Mouse (Mus musculus) spleen, adult 2 months (tissue): Measurements from ENCODE around the gene Aktip. TPM values are rescaled to one million over a fixed set of nuclear protein-coding genes. Genes with fewer than 3 reads are reported as not detected.
A peak's percentile ranks its signal among the peaks of the same experiment; 100 is the strongest.

ENCODE experiments used
- DNase-seq, 2 experiments: peaks; one replicate each; pipeline versions ENCODE4 v3.0.0 to v3.0.0-alpha.2; 2012 to 2021; ENCODE audit warnings: low spot score in 2 of 2, low read depth in 1 of 2
- H3K27ac ChIP-seq: fragments of 200-500 bp; 2 replicates; pipeline ENCODE4 v1.5.1; 2012; ENCODE audit warnings: low read length, inconsistent platforms; ENCODE audit not compliant: insufficient read depth
- H3K27me3 ChIP-seq: fragments of 200-500 bp; 2 replicates; pipeline ENCODE4 v1.6.1; 2012; ENCODE audit warnings: mild to moderate bottlenecking, moderate library complexity, low read length, inconsistent platforms; ENCODE audit not compliant: control insufficient read depth, insufficient read depth
- H3K36me3 ChIP-seq: fragments of 200-500 bp; 2 replicates; pipeline ENCODE4 v1.6.1; 2012; ENCODE audit warnings: mild to moderate bottlenecking, low read length, inconsistent platforms; ENCODE audit not compliant: control insufficient read depth, insufficient read depth
- H3K4me1 ChIP-seq: fragments of 200-500 bp; 2 replicates; pipeline ENCODE4 v1.6.1; 2011; ENCODE audit warnings: inconsistent platforms; ENCODE audit not compliant: control insufficient read depth, insufficient read depth, insufficient read length
- H3K4me3 ChIP-seq: fragments of 200-500 bp; 2 replicates; pipeline ENCODE4 v1.5.1; 2011; ENCODE audit warnings: mild to moderate bottlenecking, inconsistent platforms; ENCODE audit not compliant: insufficient read depth, insufficient read length; ENCODE audit errors: extremely low read depth
- CTCF ChIP-seq: fragments of 200-500 bp; IDR thresholded peaks from 2 replicates; pipeline ENCODE4 v1.5.1; 2011; ENCODE audit warnings: mild to moderate bottlenecking, inconsistent platforms; ENCODE audit not compliant: insufficient read depth, insufficient read length, insufficient replicate concordance; ENCODE audit errors: extremely low read depth
- POLR2A ChIP-seq: fragments of 200-500 bp; IDR thresholded peaks from 2 replicates; pipeline ENCODE4 v1.6.1; 2011; ENCODE audit warnings: low read depth, low read length, inconsistent platforms
- WGBS: fragments of 180-500 bp; shearing (Covaris S2); methylation state at CpG from one replicate; pipeline ENCODE4 v1.1.7; 2018; 5-methylcytosine and 5-hydroxymethylcytosine counted together
- polyA plus RNA-seq: library from polyadenylated mRNA; depleted of rRNA; stranded (reverse); fragments of >200 nt; gene quantifications from 2 replicates; pipeline ENCODE4 v1.2.3, GENCODE M21; 2012

Aktip gene
- polyA plus RNA-seq, 1 experiment: 9.6 TPM

GRCm38 (mm10) chr8:91194081-91194480 is 5.7 kb downstream of the Aktip start:
- no peak for TF ChIP-seq CTCF
- TF ChIP-seq POLR2A: no peak
- no peaks in the 10 kb centered on the region for H3K27me3 ChIP-seq
- WGBS: 85% methylated on average over 2 of the region's 2 CpGs
- DNase-seq: no peak
- H3K36me3 ChIP-seq: no peaks in the 10 kb centered on the region
- H3K4me3 ChIP-seq: no peak overlapping the region
- no peaks in the 10 kb centered on the region for H3K4me1 ChIP-seq
- no peak overlapping the region for H3K27ac ChIP-seq

- Histone ChIP-seq H3K36me3 (no peaks in the 10 kb centered on the region), H3K4me1 (no peaks in the 10 kb centered on the region), H3K27me3 (no peaks in the 10 kb centered on the region), H3K27ac (no peak overlapping the region), H3K4me3 (no peak overlapping the region)
- no peak for DNase-seq
- TF ChIP-seq CTCF: no peak
- TF ChIP-seq POLR2A: no peak
- WGBS: 88% methylated on average over 5 of the region's 5 CpGs
Measured at GRCm38 (mm10) chr8:91192941-91193340, 6.8 kb downstream of the Aktip start.

GRCm38 (mm10) chr8:91190816-91191340 is 8.9 kb downstream of the Aktip start:
- no peaks in the 10 kb centered on the region for H3K27me3 ChIP-seq
- no peak for TF ChIP-seq POLR2A
- TF ChIP-seq CTCF: peak; percentile 52; the same call in 1 of the 2 replicates
- 4% methylated on average over 17 of the region's 17 CpGs for whole genome bisulfite sequencing

GRCm38 (mm10) chr8:91188152-91188551 is 11.6 kb downstream of the Aktip start:
- 69% methylated on average over 10 of the region's 11 CpGs for WGBS
- Histone ChIP-seq H3K27me3 (no peaks in the 10 kb centered on the region), H3K4me3 (no peak overlapping the region), H3K27ac (no peak overlapping the region), H3K36me3 (no peaks in the 10 kb centered on the region), H3K4me1 (no peaks in the 10 kb centered on the region)
- no peak for DNase-seq
- TF ChIP-seq CTCF: no peak
- no peak for TF ChIP-seq POLR2A

More at GRCm38 (mm10) chr8:91190816-91191340, 8.9 kb downstream of the Aktip start:
- Histone ChIP-seq H3K27ac (no peak overlapping the region), H3K4me3 (no peak overlapping the region), H3K36me3 (no peaks in the 10 kb centered on the region), H3K4me1 (no peaks in the 10 kb centered on the region)
- peak in 1 of 2 experiments; percentile 5 for DNase-seq

- TF ChIP-seq CTCF (no peak), POLR2A (no peak)
- no peak for DNase-seq
Measured at GRCm38 (mm10) chr8:91186372-91186771, 13.4 kb downstream of the Aktip start.

GRCm38 (mm10) chr8:91177708-91178107 is 22.1 kb downstream of the Aktip start:
- TF ChIP-seq CTCF (no peak), POLR2A (no peak)
- Histone ChIP-seq H3K27ac (no peak overlapping the region), H3K27me3 (no peaks in the 10 kb centered on the region), H3K4me3 (no peak overlapping the region), H3K36me3 (no peaks in the 10 kb centered on the region), H3K4me1 (no peaks in the 10 kb centered on the region)
- 60% methylated on average over 1 of the region's 1 CpGs for WGBS
- DNase-seq: no peak

More at GRCm38 (mm10) chr8:91186372-91186771, 13.4 kb downstream of the Aktip start:
- H3K4me1 ChIP-seq: no peaks in the 10 kb centered on the region
- no peak overlapping the region for H3K27ac ChIP-seq
- H3K4me3 ChIP-seq: no peak overlapping the region
- H3K36me3 ChIP-seq: no peaks in the 10 kb centered on the region
- no peaks in the 10 kb centered on the region for H3K27me3 ChIP-seq
- WGBS: 47% methylated on average over 12 of the region's 12 CpGs

- H3K4me3 ChIP-seq: no peak overlapping the region
- H3K4me1 ChIP-seq: no peaks in the 10 kb centered on the region
- no peaks in the 10 kb centered on the region for H3K27me3 ChIP-seq
- no peak overlapping the region for H3K27ac ChIP-seq
- TF ChIP-seq CTCF (no peak), POLR2A (no peak)
- no peak for DNase-seq
- no peaks in the 10 kb centered on the region for H3K36me3 ChIP-seq
- WGBS: 63% methylated on average over 14 of the region's 14 CpGs
Measured at GRCm38 (mm10) chr8:91176176-91176575, 23.6 kb downstream of the Aktip start.
